Mouse (Mus musculus): ENCODE data around the gene Nom1. TPM values are rescaled to one million over a fixed set of nuclear protein-coding genes. Genes with fewer than 3 reads are reported as not detected.

Nom1 gene
- polyA plus RNA-seq, 1 experiment from 2014 or later: 36.4 TPM

- H3K36me3 ChIP-seq (replicated peaks): no peaks in the 10 kb centered on the region
- WGBS: 74% methylated on average over 3 of the region's 3 CpGs
- H3K9me3 ChIP-seq: no peaks in the 10 kb centered on the region
- H3K4me1 ChIP-seq: no peaks in the 10 kb centered on the region
- H3K27ac ChIP-seq (replicated peaks): no peak overlapping the region
- H3K27me3 ChIP-seq (replicated peaks; ENCODE audit: low read depth, poor library complexity, severe bottlenecking): no peaks in the 10 kb centered on the region
- DNase-seq (ENCODE audit: low spot score): no peak
- H3K4me3 ChIP-seq: no peak overlapping the region
Measured at GRCm38 (mm10) chr5:29507013-29507412, 72.5 kb downstream of the Nom1 start.

Other genes starting within 250 kb of the Nom1 start
- 4.7 and 5.4 TPM in 2 replicates for gene Rnf32, start 238.7 kb upstream of the Nom1 start, polyA plus RNA-seq (2016; fragmentation: Nextera tagmentation; extraction: Ambion mirVana)
- 7.0 and 7.7 TPM in 2 replicates for gene Lmbr1, start 56.3 kb upstream of the Nom1 start, polyA plus RNA-seq (2016; fragmentation: Nextera tagmentation; extraction: Ambion mirVana)
- gene Mnx1, start 43.8 kb downstream of the Nom1 start, polyA plus RNA-seq (2016; fragmentation: Nextera tagmentation; extraction: Ambion mirVana): not detected in 2 replicates
- 29.9 and 31.9 TPM in 2 replicates for gene Ube3c, start 134.6 kb downstream of the Nom1 start, polyA plus RNA-seq (2016; fragmentation: Nextera tagmentation; extraction: Ambion mirVana)

All from embryonic facial prominence, embryonic 10.5 days (tissue).